Mouse (Mus musculus) liver, embryonic 16.5 days (tissue): ENCODE data around the gene Tmem235. TPM values are rescaled to one million over a fixed set of nuclear protein-coding genes. Genes with fewer than 3 reads are reported as not detected.

ENCODE experiments used
- ATAC-seq: fragments of 200-750 bp; cut with Nextera tagmentation; 2 replicates; pipeline ENCODE4 v1.8.0; 2017; ENCODE audit warnings: low read depth, mild to moderate bottlenecking, moderate number of reproducible peaks, moderate library complexity
- H3K27ac ChIP-seq: fragments of 300-500 bp; sonication (generic); 2 replicates; pipeline ENCODE4 v1.5.1; 2014; ENCODE audit warnings: mild to moderate bottlenecking, low read length
- H3K27me3 ChIP-seq: fragments of 300-500 bp; sonication (generic); 2 replicates; pipeline ENCODE4 v1.6.1; 2014; ENCODE audit warnings: low read depth, low read length, mixed read lengths; ENCODE audit not compliant: control insufficient read depth, insufficient read depth
- H3K36me3 ChIP-seq: fragments of 300-500 bp; sonication (generic); 2 replicates; pipeline ENCODE4 v1.6.1; 2014; ENCODE audit warnings: mild to moderate bottlenecking; ENCODE audit not compliant: control insufficient read depth, insufficient read depth
- H3K4me1 ChIP-seq: fragments of 300-500 bp; sonication (generic); 2 replicates; pipeline ENCODE4 v1.6.1; 2014; ENCODE audit warnings: low read depth, low read length, mixed read lengths; ENCODE audit not compliant: control insufficient read depth
- H3K4me2 ChIP-seq: fragments of 300-500 bp; sonication (generic); 2 replicates; pipeline ENCODE4 v1.6.1; 2014; ENCODE audit warnings: low read depth, low read length, mixed read lengths
- H3K4me3 ChIP-seq: fragments of 300-500 bp; sonication (generic); 2 replicates; pipeline ENCODE4 v1.5.1; 2014; ENCODE audit warnings: low read depth, mild to moderate bottlenecking, low read length
- H3K9ac ChIP-seq: fragments of 300-500 bp; sonication (generic); 2 replicates; pipeline ENCODE4 v1.6.1; 2014; ENCODE audit warnings: low read depth, low read length
- H3K9me3 ChIP-seq: fragments of 300-500 bp; sonication (generic); replicated peaks from 2 replicates; pipeline ENCODE4 v1.6.1; 2016; ENCODE audit warnings: low read length; ENCODE audit not compliant: control insufficient read depth
- WGBS: fragments of 180-500 bp; shearing (Covaris S2); extraction: QIAGEN DNeasy Blood & Tissue Kit; methylation state at CpG from one replicate; pipeline ENCODE4 v1.1.7; 2014; ENCODE audit not compliant: insufficient replicate concordance; 5-methylcytosine and 5-hydroxymethylcytosine counted together
- polyA plus RNA-seq: library from polyadenylated mRNA; unstranded; fragments of >200 nt; fragmentation: Nextera tagmentation; extraction: Ambion mirVana; gene quantifications from 2 replicates; pipeline ENCODE4 v1.2.1, GENCODE M21; 2015

Gene Tmem235
- polyA plus RNA-seq, 1 experiment from 2014 or later, result not detected

DNA sequence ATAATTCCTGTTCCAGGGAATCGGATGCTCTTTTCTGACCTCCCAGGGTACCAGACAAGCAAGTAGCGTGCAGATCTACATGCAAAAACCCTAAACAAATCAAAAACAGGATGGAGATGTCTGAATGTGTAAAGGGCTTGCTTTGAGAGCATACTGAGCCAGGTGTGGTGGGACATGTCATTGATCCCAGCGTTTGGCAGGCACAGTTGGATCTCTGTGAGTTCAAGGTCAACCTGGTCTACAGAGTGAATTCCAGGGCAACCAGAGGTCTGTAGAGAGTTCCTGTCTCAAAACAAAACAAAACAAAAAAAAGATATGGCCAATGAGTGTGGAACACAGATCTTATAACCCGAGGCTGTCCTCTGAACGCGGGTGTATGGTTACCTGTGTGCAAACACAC is 37.1 kb upstream of the Tmem235 start:
- Histone ChIP-seq H3K4me2 (peak overlapping the region; percentile 77), H3K4me1 (peaks cover 43% of the 10 kb centered on the region), H3K27me3 (no peaks in the 10 kb centered on the region), H3K9me3 (no peaks in the 10 kb centered on the region), H3K36me3 (peaks cover 38% of the 10 kb centered on the region), H3K4me3 (no peak overlapping the region), H3K27ac (no peak overlapping the region), H3K9ac (no peak overlapping the region)
- ATAC-seq, result no peak
- WGBS, result 82% methylated on average over 6 of the region's 6 CpGs

DNA sequence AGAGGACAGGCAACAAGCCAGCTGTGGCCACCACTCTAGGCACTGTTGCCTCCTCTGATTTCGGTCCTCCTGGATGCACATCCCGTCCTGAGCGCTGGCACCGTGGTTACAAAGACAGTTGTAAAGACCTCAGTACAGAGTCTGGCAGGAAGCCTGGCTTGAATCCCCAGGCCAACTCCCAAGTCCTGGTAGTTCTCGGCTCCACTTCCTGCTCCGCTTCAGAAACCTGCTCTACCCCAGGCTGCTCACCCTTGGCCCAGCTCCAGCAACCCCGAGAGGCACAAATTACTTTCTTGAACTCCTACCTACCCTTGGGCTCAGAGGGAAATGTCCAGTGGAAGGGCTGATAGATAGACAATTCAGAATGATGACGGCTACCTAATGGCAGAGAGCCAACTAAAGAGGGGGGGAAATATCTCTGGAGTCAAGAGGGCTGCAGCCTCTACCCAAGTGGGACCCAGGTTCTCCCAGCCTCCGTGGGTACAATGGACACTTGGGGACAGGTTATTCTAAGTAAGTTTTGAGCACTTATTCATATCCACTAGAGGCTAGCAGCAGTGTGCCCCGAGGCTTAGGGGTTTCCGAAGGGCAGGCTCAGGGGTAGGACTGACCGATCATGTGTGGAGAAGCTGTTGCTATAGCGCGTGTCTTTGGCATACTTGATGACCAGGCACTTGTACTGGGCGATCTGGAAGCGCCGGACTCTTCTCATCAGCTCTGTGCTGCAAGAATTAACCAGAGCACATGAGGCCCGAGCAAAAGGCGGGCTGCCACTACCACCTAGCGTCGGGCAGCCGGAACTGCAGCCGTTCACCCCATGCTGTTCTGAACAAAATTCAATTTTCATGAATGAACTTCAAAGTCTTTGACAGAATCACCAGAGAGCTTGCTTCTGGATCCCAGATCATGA is 36.2 kb upstream of the Tmem235 start:
- peak overlapping the region; percentile 78 for H3K4me3 ChIP-seq
- H3K9me3 ChIP-seq, result no peaks in the 10 kb centered on the region
- H3K9ac ChIP-seq, result peak overlapping the region; percentile 85
- no peaks in the 10 kb centered on the region for H3K27me3 ChIP-seq
- H3K4me2 ChIP-seq, result peak overlapping the region; percentile 77
- H3K27ac ChIP-seq, result peak overlapping the region; percentile 92
- H3K36me3 ChIP-seq, result peaks cover 34% of the 10 kb centered on the region
- ATAC-seq, result peak; percentile 48
- 19% methylated on average over 23 of the region's 23 CpGs for WGBS
- H3K4me1 ChIP-seq, result peaks cover 52% of the 10 kb centered on the region

DNA sequence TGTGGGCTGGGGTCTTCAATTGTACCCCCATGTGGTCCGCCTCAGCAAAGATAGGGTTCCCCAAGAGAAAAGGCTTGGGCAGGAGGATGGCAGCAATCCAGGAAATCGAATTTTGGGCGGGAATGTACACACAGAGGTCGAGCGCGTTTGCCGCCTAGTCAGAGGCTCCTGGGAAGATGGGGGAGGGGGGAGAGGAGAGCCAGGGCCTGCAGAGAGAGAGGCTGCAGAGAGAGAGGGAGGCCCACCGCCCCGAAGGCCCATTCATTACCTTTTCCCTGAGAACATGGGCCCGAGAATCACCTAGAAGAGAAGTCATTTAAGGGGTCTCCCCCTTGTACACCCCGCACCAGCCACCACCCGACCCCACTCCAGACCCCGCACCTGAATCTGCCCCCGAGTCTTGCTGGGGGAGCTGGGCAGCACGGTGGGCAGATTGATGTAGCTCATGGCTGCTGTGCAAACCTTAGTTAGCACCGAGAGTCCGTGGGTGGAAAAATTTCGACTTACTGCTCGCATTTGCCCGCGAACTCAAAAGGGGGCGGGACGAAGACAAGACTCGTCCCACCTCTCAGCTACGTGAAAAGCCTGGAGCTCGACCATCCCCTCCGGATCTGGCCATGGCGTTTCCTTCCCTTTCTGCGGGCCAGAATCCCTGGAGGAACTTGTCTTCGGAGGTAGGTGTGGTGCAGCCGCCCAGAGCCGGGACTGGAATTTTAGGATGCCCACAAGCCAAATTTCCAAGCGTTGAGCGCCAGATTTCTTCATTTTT is 35.0 kb upstream of the Tmem235 start, which contains the start of the genes Afmid and Tk1:
Afmid (plus strand) TSS at position 592 of the 769 bp plus-strand sequence.
Tk1 (minus strand) TSS at position 760 of the 769 bp plus-strand sequence.
- H3K36me3 ChIP-seq, result peaks cover 25% of the 10 kb centered on the region
- peak within 1 kb of the TSS; percentile 85 for H3K9ac ChIP-seq
- WGBS, result under 1% methylated on average over 34 of the region's 34 CpGs
- peaks cover 64% of the 10 kb centered on the region for H3K4me1 ChIP-seq
- peak; percentile 58 for ATAC-seq
- no peaks in the 10 kb centered on the region for H3K27me3 ChIP-seq
- no peaks in the 10 kb centered on the region for H3K9me3 ChIP-seq
- peak within 1 kb of the TSS; percentile 77 for H3K4me2 ChIP-seq
- peak within 1 kb of the TSS; percentile 78 for H3K4me3 ChIP-seq
- peak within 1 kb of the TSS; percentile 92 for H3K27ac ChIP-seq

DNA sequence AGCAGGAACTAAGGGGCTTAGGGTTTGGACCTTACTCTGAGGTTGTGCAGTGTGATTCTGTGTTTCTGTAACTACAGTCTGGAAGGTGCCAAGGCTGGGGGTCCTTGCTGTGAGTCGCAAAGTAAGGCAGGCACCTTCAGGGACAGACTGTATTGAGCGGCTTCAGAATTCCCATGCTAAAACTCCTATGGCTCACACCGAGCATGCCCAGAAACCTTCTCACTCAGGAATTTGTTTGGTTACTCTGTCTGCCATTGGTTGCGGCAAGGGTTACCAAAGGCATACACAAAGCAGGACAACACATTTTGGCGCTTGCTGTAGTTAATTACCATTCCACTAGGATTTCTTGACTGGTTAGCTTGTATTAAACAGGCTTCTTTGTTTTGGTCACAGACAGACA is 34.4 kb upstream of the Tmem235 start:
- ATAC-seq, result no peak
- Histone ChIP-seq H3K27ac (peak overlapping the region; percentile 92), H3K4me3 (peak overlapping the region; percentile 78), H3K27me3 (no peaks in the 10 kb centered on the region), H3K9me3 (no peaks in the 10 kb centered on the region), H3K4me1 (peaks cover 71% of the 10 kb centered on the region), H3K36me3 (peaks cover 23% of the 10 kb centered on the region), H3K4me2 (peak overlapping the region; percentile 77), H3K9ac (peak overlapping the region; percentile 85)
- 41% methylated on average over 5 of the region's 5 CpGs for WGBS

DNA sequence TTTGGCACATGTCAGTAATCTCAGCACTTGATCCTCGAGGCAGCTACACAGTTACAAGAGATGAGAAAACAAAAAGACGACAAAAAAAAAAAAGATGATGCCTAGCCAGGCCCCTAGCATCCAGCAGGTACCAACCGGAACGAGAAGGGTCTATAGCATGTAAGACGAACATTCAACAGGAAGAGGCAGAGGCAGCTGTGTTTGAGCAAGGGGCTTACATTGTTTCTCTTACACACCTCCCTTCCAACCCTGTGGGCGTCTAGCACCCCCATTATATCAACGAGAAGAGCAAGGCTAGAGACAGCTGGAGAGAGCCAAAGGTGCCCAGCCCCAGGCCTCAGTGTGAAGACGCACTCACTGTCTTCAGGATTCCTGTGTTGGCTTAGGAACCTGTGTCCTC is 33.6 kb upstream of the Tmem235 start:
- Histone ChIP-seq H3K27ac (peak overlapping the region; percentile 91), H3K9ac (peak overlapping the region; percentile 0; the same call in 1 of the 2 replicates), H3K27me3 (no peaks in the 10 kb centered on the region), H3K4me2 (peak overlapping the region; percentile 77), H3K4me3 (peak overlapping the region; percentile 78; the same call in 1 of the 2 replicates), H3K4me1 (peaks cover 78% of the 10 kb centered on the region), H3K9me3 (no peaks in the 10 kb centered on the region), H3K36me3 (peaks cover 15% of the 10 kb centered on the region)
- ATAC-seq, result no peak
- 62% methylated on average over 8 of the region's 8 CpGs for WGBS

DNA sequence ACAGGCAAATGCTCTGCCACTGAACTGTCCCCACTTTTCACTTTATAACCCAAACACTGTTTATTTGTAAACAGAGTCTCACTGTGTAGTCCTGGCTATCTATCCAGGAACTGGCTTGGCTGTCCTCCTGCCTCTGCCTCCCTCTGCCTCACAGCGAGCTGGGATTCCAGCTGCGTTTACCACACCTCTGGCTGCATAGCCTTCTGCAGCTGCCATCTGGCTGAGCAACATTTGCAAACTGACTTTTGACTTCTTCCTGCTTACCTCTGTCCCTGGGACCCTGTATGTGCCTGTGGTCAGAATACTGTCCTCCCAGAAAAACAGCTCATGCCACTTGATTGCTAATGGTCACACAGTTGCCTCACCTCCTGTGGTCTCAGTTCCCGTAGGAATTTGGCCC is 33.2 kb upstream of the Tmem235 start:
- Histone ChIP-seq H3K36me3 (peaks cover 12% of the 10 kb centered on the region), H3K4me3 (no peak overlapping the region), H3K4me2 (peak overlapping the region; percentile 77), H3K9ac (peak overlapping the region; percentile 37; the same call in 1 of the 2 replicates), H3K4me1 (peaks cover 82% of the 10 kb centered on the region), H3K27ac (peak overlapping the region; percentile 91), H3K27me3 (no peaks in the 10 kb centered on the region), H3K9me3 (no peaks in the 10 kb centered on the region)
- ATAC-seq, result no peak
- 67% methylated on average over 3 of the region's 3 CpGs for WGBS

DNA sequence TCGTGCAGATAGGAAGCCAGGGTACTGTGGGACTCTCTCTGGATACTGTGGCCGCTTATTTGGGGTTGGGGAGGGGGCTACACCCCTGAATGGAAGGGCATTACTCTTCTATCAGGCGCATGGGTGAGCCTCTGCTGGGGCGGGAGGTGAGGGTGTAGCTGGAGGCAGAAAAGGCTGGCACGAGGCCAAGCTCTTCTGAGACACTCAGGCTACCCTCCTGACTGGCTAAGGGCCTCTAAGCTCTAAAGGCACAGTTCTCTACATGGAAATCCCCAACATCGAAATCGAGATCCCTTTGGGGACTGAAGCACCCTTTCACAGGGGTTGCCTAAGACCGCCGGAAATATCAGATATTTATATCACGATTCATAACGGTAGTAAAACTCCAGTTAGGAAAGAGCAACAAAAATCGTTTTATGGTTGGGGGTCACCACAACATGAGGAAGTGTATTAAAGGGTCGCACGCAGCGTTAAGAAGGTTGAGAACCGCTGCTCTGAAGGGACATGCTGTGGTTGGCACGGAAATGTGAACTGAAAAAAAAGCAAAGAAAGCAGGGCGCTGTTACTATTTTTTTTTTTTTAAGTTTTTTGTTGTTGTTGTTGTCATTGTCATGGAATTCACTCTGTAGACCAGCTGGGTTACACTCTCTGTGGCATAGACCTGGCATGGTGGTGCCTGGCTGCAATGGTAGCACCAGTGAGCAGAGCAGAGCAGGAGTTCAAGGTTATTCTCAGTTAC is 32.2 kb upstream of the Tmem235 start:
- Histone ChIP-seq H3K9ac (peak overlapping the region; percentile 37), H3K4me2 (peak overlapping the region; percentile 77)
- ATAC-seq, result no peak

DNA sequence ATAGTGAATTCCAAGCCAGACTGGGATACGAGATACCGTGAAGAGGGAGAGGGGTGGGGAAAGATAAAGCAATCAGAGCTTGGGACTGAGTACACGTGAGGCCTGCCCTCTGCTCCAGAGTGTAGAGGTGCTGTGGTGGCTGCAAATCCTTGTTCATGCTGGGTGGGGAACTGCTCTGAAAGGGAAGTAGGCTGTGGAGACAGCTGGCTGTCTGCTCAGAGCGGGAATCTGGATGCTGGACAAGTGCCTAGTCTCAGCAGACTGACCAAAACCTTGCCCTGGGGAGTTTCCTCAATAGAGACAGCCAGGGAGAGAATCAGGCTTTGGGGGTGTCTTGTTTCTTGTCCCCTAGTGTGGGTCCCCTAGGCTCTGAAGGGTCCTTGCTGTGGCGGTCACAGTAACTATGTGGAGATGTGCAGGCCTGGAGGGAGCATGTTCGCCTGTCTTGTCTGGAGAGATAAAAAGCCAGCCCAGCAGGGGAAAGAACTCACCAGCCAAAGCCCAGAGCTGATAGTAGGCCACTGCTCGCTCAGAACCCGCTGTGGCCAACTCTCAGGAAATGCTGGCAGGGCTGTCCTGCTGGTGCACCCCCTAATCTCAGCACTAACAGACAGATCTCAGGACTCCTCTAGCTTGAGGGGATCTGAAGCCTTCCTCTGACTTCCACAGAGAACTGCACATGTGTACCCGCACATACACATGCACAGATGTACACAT is 31.5 kb upstream of the Tmem235 start:
- no peaks in the 10 kb centered on the region for H3K27me3 ChIP-seq
- H3K4me2 ChIP-seq, result peak overlapping the region; percentile 77
- peaks cover 72% of the 10 kb centered on the region for H3K4me1 ChIP-seq
- WGBS, result 11% methylated on average over 9 of the region's 9 CpGs
- no peak overlapping the region; the same call in 1 of the 2 replicates for H3K4me3 ChIP-seq
- H3K27ac ChIP-seq, result peak overlapping the region; percentile 91
- ATAC-seq, result peak; percentile 33
- no peaks in the 10 kb centered on the region for H3K9me3 ChIP-seq
- peak overlapping the region; percentile 42; the same call in 1 of the 2 replicates for H3K9ac ChIP-seq
- no peaks in the 10 kb centered on the region for H3K36me3 ChIP-seq

More for the DNA sequence above, 32.2 kb upstream of the Tmem235 start:
- 41% methylated on average over 18 of the region's 18 CpGs for WGBS
- H3K4me1 ChIP-seq, result peaks cover 77% of the 10 kb centered on the region
- H3K4me3 ChIP-seq, result no peak overlapping the region
- no peaks in the 10 kb centered on the region for H3K27me3 ChIP-seq
- peak overlapping the region; percentile 91 for H3K27ac ChIP-seq
- H3K36me3 ChIP-seq, result peaks cover 3% of the 10 kb centered on the region
- no peaks in the 10 kb centered on the region for H3K9me3 ChIP-seq
